Mouse (Mus musculus) erythroblast, adult 5-6 weeks (primary cell): Measurements from ENCODE around the gene Aldh3b3. TPM values are rescaled to one million over a fixed set of nuclear protein-coding genes. Genes with fewer than 3 reads are reported as not detected.

Experiments
- ATAC-seq: replicated peaks from 2 replicates; pipeline ENCODE4 v1.8.0; 2016; ENCODE audit warnings: moderate number of reproducible peaks, mild to moderate bottlenecking, moderate TSS enrichment, inconsistent platforms; ENCODE audit not compliant: poor library complexity, low FRiP score, severe bottlenecking
- total RNA-seq, 2 experiments: library from RNA; stranded (forward) in 1 of 2; stranded (reverse) in 1 of 2; fragments of 150-400 nt in 1 of 2; fragments of 200-764, 138-1000 nt in 1 of 2; gene quantifications; 2 replicates each; pipeline versions ENCODE4 v1.2.3 to v1.2.4; 2015 to 2017; ENCODE audit warnings: low replicate concordance in 2 of 2

The Aldh3b3 gene
- total RNA-seq, 2 experiments from 2014 or later = 4.9 TPM; not detected in 1

DNA sequence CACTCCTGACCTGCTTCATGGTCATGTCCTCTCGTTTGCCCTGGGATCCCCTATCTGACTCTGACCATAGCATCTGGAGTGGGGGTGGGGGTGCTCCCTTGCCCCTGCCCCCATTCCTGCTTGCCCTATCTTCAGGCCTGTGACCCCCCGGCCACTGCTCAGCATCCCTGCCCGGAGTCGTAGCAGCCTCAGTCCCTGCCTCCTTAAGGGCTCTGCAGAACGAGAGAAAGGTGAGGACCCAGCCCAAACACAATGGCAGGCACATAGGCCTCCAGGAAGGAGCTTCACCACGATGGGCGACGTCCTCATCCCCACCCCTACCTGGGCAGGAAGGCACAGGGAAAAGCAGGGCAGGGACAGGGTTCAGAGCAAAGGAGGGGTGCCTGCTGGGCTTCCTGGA is 39.9 kb downstream of the Aldh3b3 start:
- ATAC-seq = no peak

DNA sequence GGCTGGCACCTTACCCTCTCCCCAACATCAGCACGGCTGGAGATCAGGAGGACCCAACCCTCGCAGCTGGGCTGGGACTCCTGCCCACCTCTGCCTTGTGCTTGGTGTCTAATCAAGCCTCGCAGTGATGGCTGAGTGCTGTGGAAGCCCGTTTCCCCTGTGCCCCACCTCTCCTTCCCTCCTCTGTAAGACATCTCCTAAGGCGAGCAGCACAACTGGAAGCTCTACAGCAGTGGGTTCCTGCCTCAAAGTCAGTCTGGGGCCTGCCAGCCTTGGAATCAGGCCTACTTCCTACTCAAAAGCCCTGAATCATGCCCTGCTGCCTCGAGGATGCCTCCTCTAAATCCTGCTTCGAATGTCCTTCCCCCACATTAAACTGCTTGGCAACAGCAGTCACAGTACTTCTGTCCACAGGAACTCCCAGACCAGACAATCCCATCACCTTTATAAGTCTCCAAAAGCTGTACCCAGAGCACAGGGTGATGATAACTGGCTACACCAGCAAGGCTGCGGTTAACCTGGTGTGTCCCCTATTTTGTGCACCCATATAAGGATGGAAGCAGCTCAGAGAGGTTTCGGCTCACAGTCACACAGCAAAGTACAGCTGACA is 40.8 kb downstream of the Aldh3b3 start:
- ATAC-seq = no peak

DNA sequence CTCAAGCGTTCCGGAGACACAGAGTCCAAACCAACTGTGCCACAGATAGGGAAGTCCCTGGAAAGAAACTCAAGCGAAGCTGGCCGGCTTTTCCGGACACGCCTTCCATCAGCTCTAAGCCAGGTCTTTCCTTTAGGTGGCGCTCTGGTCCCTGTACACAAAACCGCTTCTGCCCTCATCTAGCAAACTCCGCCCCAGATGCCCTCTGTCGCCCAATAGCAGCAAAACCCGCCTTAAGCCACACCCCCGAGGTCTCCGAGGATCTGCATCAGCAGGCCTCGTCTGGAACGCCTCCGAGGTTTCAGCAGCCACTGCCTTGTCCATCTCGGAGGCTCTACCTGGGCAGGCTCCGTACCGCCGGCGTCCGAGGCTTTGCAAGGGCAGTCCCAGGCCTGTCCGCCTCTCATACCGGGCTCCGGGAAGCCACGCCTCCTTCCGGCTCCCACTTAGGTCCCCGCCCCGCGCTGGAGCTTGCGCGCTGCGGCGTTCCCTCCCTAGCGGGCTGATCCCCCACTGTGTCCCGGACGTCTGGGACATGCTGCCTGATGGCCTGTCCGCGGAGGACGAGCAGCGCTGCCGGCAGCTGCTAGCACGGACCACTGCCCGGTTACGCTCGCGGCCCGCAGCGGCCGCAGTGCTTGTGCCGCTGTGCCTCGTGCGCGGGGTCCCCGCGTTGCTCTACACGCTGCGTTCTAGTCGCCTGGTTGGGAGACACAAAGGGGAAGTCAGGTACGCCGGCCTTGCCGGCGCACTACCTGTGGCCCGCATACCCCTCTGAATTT is 41.9 kb downstream of the Aldh3b3 start, which contains the start of the genes Nudt8 and Gm49405:
Nudt8 (plus strand) TSS at position 462 of the 782 bp plus-strand sequence.
Gm49405 (plus strand) TSS at position 508 of the 782 bp plus-strand sequence.
- ATAC-seq = peak; percentile 88

DNA sequence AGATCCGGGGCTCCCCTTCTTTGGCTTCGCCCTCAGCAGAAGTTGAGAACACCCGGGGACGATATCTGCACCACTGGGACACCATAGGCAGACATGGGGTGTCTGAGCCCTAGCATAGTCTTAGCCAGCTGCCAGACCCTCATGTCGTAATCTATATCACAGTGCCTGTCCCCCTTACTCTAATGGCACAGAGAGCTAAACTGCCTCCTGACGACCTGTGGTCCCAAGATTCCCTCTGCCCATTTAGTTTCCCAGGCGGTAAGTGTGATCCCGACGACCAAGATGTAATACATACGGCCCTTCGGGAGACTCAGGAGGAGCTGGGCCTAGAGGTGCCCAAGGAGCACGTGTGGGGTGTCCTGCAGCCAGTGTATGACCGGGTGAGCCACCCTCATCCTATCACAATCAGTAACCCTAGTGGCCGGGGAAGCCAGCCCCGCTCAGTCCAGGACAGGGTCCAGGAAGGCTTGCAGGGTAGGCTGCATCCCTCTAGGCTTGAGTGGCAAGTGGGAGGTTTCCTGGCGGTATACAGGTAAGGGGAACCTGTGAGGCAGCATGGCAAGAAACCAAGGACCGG is 42.6 kb downstream of the Aldh3b3 start:
- ATAC-seq = no peak

DNA sequence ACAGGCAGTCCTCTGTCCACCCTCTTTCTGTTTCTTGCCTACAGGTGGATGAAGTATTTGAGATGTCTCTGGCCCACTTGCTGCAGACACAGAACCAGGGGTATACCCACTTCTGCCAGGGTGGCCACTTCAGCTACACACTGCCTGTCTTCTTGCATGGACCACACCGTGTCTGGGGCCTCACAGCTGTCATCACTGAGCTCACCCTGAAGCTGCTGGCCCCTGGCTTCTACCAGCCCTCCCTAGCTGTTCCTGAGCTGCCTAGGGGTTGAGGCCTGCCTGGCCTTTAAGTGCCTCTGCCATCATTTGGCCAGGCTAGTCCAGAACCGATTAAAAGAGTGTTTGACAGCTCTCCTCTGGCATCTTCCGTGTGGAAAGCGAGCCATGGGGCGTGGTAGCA is 43.3 kb downstream of the Aldh3b3 start:
- no peak for ATAC-seq

DNA sequence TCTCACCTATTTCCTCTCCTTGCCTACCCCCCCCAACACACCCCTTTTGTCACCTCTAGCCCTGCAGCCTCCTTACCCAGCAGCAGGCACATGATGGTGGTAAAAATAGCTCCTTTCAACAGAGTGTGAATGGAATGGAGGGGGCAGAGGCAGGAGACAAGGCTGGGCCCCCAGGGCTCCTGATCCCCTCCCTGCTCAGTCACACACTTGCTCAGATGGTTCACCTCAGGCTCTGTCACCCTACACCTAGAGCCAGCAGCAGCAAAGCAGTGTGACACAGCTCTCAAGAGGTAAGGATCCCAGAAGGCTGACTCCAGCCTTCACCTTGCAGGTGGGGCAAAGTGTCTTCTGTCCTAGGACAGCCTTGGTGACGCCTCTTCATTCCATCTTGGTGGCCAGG is 44.7 kb downstream of the Aldh3b3 start, which contains the start of gene Doc2g:
Doc2g (plus strand) TSS at position 202 of the 400 bp plus-strand sequence.
- no peak for ATAC-seq

DNA sequence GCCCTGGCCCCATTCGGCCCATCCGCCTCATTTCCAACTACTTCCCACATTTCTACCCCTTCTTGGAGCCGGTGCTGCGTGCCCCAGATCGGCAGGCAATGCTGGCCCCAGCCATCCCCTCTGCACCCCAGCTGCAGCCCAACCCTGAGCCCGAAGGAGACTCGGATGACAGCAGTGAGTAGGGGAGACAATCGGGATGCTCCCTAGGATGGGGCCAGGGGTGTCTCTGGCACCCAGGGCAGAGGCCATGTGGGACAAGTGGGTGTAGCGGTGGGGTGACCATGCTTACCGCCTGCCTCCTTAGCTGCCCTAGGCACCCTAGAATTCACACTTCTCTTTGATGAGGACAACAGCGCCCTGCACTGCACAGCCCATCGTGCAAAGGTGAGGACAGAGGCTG is 45.2 kb downstream of the Aldh3b3 start:
- no peak for ATAC-seq

DNA sequence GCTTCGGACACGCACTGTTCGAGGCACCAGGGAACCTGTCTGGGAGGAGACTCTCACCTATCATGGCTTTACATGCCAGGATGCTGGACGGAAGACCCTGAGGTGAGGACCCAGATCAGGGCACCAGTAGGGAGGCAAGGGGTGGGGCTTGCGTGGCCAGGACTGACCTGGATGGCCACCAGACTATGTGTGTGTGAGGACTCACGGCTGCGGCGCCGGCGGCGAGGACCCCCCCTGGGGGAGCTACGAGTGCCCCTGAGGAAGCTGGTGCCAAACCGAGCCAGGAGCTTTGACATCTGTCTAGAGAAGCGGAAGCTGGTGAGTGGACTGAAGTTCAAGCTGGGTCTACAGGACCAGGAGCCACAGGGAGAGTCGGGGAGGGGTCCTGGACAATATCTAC is 45.9 kb downstream of the Aldh3b3 start:
- ATAC-seq = no peak

DNA sequence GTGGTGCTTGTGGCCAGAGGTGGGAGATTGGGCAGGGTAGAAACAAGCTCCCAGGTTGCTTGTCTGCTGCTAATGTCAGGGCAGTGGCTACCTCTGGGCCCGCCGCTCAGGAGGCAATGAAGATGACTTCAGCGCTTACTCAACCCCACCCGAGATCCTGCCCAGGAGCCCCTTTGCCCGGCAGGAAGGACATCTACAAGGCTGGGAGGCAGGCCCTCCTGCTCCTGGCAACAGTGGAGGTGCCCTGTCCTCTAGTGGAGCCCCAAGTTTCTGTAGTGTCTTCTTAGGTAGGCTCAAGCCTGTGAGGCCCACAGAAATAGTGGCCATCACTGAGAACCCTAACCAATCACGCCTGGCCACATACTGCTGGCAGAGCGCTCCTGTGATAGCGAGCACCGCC is 46.6 kb downstream of the Aldh3b3 start:
- ATAC-seq = no peak

DNA sequence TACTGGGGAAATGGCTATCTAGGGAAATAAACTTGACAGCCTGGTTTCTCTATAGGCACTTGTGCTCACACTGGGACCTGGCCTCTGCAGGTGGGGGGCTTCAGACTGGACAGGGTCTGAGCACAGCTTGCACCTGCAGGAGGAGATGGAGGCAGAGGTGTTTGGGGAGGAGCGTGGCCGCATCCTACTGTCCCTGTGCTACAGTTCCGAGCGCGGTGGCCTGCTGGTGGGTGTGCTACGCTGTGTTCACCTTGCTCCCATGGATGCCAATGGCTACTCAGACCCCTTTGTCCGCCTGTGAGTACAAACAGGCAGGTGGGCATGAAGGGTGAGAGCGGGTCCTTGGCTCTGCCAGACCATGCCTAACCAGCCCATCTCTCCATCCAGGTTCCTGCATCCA is 47.5 kb downstream of the Aldh3b3 start:
- ATAC-seq = no peak

DNA sequence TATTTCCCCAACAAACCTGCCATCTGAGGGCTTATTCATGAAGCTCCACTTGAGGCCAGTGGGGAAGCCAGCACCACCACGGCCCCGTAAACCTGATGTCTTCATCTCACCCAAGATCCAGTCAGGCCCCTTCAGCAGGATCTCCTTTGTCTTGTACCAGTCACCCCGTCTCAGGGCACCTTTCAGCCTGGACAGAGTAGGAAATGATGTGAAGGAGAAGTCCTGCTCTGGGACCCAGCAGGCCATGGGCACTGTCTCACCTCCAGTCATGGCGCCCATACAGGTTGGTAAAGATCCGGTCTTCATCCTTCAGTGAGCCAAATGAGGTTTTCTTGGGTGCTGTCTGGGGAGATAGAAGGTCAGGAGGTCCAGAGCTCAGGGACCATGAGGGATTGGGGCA is 52.6 kb downstream of the Aldh3b3 start:
- no peak for ATAC-seq

DNA sequence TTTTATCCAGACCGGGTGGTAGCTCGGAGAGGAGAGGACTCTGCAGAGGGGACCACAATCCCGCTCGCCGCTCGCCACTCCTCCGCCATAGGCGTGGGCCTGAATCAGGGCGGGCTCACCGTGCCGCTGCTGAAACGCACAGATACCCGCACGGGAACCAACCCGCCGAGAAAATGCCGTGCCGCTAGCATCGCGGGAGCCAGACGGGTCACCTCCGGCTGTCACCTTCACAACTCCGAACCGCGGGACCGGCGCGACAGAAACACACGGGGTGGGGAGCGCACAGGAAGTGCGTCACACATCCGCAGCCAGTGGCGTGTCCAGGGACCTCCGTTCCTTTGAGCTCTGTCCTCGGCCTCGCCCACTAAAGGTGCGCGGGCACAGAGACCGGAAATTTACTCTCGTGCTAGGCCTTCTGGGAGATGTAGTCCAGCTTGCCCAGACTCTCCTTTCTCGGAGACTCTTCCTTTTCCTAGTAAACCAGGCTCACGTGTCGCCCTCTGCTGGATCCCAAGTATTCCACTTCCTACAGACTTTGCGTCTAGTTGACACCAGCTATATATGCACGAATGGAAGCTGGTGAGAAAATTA is 54.1 kb downstream of the Aldh3b3 start, which contains the start of gene Ndufv1:
Ndufv1 (minus strand) TSS at position 375 of the 591 bp plus-strand sequence.
- ATAC-seq = peak; percentile 95

DNA sequence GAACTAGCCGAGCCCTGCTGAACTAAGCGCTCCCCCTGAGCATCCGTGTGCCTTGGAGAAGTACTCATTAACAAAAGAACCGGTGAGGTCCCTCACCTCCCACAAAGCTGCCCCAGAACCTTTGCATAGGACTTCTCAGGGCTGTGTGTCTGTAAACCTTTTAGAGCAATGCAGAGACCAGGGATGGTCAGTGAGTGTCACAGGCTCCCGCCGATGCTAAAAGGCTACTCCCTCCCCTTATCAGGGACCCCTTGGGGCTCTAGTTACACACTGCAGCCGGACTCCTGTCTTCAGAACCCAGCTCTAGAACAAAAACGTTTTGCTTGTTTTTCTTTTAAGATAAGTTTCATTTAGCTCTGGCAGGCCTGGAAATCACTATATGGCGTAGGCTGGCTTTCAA is 54.6 kb downstream of the Aldh3b3 start:
- peak; percentile 48 for ATAC-seq

DNA sequence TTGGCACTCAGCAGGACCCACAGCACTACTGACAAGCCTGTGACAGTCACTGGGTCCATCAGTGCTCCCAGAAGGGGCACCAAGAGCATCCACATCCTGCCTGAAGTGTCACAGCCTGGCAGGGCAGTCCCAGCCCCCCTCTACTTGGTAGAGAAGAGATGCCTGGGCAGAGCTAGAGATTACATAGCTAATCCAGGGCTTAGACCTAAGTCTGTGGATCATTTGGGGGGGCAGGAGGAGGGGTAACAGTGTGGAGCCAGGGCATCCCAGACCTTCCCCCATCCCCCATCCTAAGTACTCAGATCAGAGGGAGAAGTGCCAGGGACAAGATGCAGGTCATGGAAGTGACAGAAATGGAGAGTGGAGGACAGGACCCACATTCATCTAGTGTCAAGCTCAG is 56.4 kb downstream of the Aldh3b3 start:
- ATAC-seq = no peak

DNA sequence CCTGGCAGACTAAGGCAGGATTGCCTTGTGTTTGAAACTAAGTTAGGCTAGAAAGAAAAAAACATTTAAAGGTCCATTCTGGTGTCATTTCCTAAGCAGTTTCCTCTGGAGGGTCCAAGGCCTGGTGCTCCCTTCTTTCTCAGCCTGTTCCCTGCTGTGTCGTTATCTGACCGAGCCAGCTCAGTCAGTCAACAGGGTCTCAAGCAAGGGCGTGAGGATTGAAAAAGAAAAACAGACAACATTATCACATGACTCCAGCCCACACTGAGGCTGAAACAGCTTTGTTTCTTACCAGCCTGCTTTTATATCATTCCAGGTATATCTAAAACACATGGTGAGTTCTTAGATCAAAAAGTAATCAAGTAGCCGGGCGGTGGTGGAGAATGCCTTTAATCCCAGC is 57.2 kb downstream of the Aldh3b3 start:
- ATAC-seq = no peak

DNA sequence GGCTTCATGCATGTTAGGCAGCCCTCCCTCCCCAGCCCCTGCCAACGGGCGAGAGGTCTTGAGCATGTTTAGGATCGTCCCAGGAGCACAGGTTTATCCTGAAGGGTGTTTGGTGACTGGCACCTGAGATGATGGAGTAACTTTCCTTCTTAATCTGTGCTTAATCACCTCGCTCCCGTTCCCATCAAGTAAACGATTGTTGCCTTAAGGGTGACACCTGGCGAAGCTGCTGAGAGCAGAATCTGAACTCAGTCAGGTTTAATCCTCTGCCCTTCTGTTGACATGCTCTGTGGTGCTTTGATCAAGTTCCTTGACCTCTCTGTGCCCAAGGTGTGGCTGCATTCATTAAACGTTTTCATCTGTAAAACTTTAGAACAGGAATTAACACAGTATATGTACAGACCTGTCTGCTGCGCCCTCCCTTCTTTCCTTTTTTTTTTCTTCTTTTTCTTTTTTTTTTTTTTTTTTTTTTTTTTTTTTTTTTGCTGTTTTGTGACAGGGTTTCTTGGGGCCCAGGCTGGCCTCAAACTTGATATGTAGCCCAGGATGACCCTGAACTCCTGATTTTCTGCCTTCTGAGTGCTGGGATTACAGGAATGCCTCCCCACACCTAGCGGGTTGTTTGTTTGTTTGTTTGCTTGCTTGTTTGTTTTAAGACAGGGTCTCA is 59.6 kb downstream of the Aldh3b3 start:
- no peak for ATAC-seq

DNA sequence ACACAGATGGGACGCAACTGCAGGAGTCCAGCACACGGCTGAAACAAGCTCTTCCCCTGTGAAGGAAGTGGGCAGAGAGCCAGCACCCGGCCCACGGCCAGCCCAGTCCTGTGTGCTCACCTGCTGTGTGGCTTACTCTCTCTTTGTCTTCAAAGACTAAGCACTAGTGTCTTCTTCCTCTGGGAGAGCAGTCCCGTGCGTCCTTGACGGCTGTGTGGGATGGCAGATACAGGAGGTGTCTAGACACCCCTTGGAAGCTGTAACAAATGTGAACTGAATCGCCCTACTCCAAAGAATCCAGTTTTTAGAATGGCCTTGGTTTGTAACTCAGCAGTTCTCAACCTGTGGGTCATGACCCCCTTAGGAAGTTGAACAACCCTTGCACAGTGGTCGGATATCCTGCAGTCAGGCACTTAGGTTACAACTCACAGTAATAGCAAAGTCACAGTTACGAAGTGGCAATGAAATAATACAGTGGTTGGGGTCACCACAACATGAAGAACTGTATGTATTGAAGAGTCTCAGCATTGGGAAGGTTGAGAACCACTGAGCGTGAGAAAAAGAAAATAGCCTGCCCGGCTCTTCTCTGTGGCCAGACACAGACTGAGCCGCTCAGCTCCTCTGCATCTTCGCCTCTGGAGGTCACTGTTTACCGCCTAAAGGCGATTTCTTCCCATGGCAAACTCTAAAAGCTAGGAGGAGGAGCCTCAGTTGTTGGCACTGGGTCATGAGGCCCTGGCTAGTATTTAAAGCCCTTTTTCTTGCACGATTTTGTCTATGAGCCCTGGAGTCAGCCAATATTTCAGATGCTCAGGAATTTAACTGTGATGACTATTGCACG is 60.5 kb downstream of the Aldh3b3 start:
- peak; percentile 95 for ATAC-seq
